Mouse (Mus musculus) cerebellum, adult 18-20 months (tissue): ENCODE data around the gene Pcmt1.
"Not testable (repeated sequence)": the region's sequence is repeated elsewhere in the genome, so short reads cannot be mapped to it uniquely, and the experiment has no call there.

ENCODE experiments used
- DNase-seq, 2 experiments: peaks; one replicate each; pipeline ENCODE4 v3.0.0; 2021

Pcmt1 gene

DNA sequence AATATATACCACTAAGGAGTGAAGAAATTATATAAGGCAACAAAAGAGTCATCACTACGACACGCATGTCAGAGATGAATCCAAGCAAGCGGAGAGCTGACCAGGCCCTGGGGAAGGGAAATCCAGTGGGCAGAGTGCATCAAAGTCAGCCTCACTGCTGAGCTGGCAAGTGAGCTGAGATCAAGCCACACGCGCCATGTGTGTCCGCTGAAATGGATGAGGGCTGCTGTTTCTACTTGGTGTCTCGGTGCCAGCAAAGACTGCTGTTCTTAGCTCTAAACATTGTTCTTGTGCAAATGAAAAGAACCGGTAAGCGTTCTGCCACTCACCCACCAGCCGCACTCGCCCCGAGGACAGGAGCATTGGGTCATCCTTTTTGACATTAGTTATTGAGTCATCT lies 40.6 kb downstream of the Pcmt1 start:
- no peak for DNase-seq

DNA sequence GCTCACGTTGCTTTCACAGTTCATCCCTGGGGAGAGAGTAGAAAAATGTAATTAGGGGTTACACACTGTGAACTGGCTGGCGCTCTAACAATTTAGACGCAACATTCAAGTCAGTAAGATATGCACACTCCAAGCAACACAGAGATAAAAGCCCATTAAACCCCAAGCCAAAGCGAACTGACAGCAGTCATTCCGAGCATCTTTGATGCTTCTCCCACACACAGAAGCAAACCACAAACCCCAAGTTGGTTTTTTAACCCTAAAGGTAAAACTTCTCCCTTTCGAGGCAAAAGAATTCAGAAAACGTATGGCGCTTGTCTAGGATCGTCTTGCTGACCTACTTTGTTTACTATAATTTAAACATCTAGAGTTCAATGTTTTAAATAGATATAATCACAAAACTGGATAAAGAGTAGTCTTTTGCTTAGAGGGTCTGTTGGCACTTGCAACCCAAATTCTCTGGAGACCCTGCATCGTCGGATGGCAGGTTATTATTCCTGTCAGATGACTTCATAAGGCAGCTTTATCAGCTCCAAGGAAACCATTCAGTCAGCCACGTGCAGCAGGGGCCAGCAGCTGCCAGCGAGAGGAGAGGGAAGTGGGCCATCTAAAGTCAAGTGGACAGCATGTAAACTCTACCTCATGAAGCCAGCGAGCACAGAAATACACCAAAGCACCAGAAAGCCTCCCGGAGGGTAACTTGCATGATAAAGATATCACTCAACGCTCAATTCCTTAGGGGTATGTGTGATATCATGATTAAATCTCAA lies 49.8 kb downstream of the Pcmt1 start:
- DNase-seq: no peak

DNA sequence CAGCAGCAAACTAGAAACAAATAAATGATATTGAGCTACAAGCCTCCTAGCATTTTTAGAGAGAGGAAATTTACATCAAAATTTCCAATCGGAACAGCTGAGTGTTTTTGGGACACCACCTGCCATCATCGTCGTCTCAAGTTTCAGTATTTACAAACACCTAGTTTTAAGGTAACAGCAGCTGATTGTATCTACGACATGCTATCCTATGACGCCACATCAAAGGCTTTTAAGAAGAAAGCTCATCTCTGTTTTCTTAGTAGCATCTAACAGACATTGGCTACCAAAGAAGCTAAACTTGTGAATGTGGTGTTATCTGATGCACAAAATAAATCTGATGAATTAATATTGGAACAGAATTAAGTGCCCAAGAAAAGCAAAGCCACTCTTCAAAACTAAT lies 50.6 kb downstream of the Pcmt1 start:
- no peak for DNase-seq

DNA sequence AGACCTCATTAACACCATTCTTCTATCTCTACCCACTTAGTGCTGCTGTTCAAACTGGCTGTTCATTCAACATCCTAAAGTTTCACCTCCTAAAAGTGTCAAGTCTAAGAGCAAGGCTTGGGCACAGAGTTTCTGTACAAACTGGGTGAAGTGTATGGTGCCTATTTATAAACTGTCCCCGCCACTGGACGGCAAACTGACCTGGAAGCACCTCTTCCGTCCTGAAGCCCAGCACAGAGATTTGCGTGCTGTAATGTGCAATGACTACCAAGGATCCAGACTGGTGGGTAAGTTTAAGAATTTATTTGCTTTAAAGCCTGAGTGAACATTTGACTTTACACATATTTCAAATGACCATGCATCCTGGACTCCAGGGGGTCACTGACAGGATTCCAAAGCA lies 51.8 kb downstream of the Pcmt1 start:
- DNase-seq: no peak

DNA sequence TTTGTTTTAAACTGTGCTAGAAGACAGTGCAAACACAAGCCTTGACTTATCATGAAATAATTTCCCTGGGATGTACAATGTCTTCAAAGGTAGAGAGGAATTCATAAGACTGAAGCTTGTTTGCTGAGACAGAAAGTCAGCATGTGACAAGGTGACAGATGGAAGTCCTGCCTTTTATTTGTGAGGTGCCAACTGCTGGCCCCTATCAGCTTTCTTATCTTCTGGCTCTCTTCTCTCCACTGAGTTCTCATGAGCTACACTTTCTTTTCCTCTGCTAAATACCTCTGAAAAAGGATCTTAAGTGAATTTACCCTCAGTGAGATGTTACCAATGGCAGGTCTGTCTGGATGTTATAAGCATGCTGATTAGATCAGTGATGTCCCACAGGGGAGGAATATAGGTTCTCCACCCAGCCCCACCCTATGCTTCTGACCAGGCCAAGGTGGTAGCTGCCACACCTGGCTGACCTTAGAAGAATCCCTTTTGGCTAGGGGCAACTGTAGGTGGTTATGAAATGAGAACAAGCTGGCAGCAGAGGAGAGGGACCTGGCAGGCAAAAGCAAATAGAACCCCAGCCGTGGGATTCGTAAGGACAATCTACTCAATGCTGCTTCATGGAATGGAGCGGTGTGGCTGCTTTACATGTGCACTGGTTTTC lies 56.9 kb downstream of the Pcmt1 start:
- no peak for DNase-seq

DNA sequence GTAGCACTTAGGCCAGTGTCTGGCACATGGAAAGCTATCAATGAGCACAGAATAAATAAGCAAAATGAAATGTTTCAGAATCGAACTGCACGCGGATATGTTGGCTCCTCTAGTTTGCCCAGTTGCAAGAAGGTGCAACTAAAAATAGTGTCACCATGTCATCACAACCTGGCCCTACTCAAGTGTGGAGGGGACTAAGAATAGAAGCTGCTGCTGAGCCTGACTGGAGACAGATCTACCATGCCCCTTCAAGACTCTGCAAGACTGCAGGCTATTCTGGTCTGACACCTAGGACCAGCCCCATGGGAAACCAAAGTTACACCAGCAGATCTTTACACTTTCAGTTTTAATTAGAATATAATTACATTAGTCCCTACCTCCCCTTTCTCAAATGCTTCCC lies 58.6 kb downstream of the Pcmt1 start:
- DNase-seq: no peak

DNA sequence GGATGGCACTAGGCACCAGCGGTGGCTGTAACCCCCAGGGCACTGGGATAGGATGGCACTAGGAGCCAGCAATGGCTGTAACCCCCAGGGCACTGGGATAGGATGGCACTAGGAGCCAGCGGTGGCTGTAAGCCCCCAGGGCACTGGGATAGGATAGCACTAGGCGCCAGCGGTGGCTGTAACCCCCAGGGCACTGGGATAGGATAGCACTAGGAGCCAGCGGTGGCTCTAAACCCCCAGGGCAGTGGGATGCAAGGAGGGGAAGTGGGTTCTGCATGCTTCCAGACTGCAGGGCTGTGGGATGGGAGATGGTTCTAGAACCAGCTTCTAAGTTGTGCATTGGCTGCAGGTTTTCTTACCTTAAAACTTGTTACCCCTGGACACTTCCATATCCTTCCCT lies 60.2 kb downstream of the Pcmt1 start:
- DNase-seq: no peak

DNA sequence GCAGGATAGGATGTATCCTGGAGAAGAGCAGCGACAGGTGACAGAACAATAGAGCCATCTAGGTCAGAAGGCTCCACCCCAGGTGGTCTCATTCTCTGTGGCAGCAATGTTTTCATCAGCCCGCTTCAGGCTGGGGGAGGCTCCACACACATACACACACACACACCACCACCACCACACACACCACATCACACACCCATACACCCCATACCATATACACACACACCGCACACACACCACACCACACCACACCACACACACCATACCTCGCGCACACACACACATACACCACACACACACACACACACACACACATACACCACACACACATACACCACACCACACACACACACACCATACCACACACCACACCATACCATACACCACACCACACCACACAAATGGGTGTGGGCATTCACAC lies 61.1 kb downstream of the Pcmt1 start:
- no peak for DNase-seq

DNA sequence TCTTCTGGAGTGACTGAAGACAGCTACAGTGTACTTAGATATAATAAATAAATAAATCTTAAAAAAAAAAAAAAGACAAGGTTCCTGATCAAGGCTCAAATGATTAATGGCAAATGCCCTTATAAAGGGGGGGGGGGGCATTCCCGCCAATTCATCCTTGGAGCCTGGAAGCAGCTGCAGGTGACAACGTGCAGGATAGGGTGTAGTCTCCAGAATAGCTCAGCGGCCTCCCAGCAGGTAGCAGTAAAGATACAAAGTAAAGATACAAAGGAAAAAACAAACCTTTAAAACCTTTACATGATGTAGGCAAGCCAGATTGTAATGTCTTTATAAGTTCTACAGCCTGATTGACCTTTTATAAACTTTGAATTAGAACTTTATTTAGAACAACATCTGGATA lies 63.4 kb downstream of the Pcmt1 start:
- DNase-seq: not testable (repeated sequence)

DNA sequence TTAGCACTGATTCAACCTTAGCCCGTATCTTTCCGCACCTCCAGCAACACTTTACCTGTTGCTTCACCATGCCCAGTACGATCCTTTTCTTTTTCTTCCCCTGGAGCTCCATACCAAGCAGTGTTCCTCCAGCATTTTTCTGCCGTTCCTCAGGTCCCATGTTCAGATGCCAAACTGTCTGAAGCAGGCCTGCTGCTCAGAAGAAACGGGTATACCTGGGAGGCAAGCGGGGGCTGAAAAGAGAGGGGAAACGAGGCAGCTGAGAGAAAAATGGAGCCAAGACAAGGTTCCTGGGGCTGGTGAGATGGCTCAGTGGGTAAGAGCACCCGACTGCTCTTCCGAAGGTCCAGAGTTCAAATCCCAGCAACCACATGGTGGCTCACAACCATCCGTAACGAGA lies 63.8 kb downstream of the Pcmt1 start:
- not testable (repeated sequence) for DNase-seq

DNA sequence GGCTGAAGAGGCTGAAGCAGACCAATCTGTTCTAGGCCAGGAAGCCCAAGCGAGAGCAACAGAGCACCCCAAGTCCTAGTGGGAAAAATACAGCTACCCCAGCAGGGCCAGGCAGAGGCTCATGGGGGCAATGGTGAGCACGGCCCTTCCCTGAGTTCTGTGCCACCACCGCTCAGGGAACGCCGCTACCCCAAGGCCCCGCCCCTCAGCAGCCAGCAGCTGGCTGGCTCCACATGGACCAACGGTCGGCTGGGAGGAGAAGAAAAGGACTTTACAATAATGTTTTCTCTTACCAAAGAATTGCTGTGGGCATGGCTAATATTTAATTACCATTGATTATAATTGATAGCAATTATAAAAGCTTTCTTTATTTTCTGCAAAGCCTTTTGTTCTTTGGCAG lies 66.1 kb downstream of the Pcmt1 start:
- no peak for DNase-seq

DNA sequence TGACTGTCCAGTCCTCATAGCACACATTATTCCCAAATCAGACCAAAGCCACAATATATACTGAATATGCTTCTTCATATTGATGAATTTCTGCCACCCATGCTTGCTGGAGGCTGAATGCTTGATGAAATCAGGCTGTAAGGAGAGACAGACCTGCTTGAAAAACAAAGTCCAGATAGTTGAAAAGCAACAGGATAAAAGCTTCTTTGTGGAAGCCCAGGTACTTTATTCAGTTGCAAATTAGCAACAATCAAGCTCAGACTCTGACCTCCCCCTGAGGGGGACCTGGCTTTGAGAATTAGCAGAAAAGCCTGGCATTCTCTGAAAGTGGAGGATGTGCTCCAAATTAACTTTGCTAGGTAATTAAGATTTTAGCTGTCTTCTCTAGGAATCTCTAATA lies 68.7 kb downstream of the Pcmt1 start:
- not testable (repeated sequence) for DNase-seq

DNA sequence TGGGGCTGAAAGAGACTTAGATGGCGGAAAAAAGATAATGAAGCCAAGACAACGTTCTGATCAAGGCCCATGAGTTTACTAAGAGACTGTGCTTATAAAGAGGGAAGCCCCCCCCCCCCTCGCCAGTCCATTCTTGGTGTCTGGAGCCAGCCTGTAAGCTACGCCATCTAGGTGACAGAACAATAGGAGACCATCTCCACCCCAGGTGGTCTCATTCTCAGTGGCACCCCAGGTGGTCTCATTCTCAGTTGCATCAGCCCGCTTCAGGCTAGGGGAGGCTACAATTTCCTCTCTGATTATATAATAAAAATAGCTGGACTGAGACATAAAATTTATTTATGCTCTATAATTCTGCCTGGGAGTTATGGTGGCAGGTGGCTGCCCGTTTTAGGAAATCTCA lies 69.3 kb downstream of the Pcmt1 start:
- DNase-seq: no peak

DNA sequence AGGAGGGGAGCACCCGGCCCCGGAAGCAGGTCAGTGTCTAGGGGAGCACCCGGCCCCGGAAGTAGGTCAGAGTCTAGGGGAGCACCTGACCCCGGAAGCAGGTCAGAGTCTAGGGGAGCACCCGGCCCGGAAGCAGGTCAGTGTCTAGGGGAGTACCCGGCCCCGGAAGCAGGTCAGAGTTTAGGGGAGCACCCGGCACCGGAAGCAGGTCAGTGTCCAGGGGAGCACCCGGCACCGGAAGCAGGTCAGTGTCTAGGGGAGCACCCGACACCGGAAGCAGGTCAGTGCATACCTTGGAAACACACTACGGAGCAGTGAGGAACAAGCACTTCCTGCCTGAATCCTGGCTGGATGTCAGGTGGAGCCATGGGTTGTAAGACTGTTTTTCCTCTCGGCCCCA lies 72.3 kb downstream of the Pcmt1 start:
- DNase-seq: no peak

DNA sequence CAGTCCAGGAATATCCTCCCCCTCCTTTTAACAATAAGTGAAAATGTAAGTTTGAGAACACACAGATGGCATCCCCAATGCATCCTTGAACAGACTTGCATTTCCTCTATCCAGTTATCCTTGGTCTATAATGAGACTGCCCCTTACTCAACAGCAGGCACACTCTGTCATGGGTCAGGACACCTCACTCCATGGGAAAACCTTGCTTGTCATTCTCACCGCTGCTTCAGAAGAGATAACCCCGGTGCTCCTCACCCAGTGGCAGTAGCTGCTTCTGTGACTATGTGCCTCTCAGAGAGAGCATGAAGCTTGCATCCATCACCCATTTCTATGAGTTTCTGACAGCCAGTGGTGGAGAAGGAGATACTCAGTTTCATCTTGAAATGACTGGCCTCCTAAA lies 74.5 kb downstream of the Pcmt1 start:
- DNase-seq: no peak

DNA sequence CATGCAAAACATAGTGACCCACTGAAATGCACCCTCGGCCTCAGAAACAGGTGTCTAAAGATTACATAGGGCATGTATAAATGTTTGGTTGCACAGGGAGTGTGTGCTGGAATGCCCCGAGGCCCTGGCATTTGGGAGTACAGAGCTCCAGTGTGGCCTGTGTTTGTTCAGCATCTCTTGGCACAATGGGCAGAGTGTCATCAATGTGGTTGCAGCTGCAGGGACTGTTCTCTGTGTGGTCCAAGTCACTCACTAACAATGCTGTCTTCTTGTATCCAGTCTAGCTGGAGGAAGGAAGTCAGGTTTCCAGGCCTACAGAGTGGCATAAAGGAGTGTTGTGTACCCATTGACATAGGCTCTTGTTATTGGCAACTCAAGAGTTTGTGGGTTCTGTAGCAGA lies 75.8 kb downstream of the Pcmt1 start:
- no peak for DNase-seq

DNA sequence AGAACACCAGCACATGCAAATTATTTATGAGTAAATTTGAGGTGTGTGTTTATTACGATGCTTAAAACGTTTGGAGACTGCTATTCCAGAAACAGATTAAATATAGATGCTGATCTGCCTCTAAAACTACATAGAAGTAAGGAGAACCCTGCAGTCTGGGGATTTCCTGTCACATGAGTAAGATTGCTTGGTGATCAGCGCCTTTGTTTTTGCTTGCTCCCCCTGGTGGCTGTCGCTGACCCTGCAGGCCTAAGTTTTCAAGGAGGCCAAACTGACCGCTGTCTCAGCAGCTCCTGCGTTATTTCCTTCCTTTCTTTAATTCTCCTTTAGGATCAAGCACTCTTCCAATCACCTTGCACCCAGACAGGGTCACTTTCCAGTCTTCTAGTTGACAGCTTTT lies 80.3 kb downstream of the Pcmt1 start:
- peak; percentile 70 to 82 for DNase-seq

DNA sequence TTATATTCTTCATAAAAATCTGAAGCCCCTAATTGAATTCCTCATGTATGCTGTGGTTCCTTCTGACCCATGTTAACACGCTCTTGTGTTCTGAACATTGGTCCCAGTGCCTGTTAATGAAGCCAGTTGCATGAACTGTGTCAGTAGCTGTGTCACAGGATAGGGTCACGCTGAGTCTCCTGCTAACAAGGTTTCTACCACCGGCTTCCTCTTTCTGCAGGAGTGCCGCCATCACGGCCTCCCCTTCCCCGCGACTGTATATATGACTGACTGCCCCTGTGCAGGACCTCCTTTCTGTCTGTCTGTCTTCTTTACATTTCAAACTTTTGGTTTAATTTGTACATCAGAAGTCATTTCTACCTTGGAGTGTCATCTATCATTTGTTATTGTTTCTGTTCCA lies 82.8 kb downstream of the Pcmt1 start:
- no peak for DNase-seq

DNA sequence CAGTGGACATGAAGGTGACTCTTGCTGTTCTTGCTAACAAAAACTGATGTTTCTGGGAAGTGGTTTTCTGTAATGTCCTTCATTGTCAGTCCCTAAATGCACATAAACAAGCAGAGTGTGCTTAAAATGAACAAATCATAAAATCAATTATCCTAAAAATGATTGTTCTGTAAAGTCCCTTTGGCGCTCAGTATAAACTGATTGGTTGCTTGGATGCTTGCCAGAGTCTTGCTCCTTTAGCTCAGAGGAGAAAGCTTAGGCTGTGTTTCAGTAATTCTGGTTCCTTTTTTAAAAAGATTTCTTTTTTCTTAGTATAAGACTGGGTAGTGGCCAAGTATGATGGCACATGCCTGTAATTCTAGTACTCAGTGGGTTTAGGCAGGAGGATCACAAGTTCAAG lies 84.7 kb downstream of the Pcmt1 start:
- DNase-seq: no peak

DNA sequence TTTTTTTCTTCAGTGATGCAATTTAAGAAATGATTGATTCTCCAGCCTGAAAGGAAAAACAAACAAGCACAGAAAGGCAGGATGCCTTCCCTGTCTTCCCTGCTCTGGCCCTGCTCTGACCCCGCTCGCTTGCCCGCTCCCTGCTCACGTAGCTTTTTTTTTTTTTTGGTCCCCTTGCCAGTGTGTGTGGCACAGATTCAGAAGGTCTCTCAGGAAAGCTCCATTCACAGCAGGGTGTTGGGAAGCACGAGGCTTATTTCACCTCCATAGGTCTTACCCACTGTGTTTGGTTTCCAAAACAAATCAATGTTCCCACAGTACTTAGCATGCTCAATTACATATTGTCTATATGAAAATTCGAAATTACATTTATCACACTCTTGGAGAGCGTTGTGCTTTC lies 86.1 kb downstream of the Pcmt1 start:
- peak in 1 of 2 experiments; percentile 33 for DNase-seq

DNA sequence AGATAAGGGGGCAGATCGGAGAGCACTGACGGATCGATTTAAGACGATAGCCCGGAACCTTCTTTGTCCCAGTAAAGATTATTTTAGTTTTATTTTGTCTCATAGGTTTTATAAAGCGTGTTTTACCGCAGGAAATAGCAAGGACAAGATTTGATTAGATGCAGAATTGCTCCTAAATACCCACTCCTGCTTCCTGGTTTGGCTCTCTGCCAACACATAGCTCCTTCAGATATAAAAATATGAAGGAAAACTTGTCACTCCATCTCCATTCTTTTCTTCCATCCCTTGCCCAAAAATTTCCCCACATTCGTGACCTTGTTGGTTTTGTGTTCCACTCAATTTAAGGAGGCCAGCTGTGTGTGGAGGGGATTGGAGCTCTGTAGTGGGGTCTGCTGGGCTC lies 90.1 kb downstream of the Pcmt1 start:
- no peak for DNase-seq

DNA sequence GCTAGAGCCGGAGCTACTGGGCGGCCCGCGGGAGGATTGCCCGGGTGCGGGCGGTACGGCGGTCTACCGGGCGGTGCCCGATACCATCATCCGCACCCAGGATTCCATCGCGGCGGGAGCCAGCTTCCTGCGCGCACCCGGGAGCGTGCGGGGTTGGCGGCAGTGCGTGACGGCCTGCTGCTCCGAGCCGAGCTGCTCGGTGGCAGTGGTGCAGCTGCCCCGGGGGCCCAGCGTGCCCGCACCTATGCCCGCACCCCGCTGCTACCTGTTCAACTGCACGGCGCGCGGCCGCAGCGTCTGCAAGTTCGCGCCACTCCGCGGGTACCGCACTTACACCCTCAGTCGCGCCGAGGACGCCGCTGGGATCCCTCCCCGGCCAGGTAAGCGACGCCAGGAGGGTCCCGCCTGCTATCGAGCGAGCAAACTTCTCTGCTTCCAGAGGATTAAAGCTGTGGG lies 90.7 kb downstream of the Pcmt1 start:
- no peak for DNase-seq

DNA sequence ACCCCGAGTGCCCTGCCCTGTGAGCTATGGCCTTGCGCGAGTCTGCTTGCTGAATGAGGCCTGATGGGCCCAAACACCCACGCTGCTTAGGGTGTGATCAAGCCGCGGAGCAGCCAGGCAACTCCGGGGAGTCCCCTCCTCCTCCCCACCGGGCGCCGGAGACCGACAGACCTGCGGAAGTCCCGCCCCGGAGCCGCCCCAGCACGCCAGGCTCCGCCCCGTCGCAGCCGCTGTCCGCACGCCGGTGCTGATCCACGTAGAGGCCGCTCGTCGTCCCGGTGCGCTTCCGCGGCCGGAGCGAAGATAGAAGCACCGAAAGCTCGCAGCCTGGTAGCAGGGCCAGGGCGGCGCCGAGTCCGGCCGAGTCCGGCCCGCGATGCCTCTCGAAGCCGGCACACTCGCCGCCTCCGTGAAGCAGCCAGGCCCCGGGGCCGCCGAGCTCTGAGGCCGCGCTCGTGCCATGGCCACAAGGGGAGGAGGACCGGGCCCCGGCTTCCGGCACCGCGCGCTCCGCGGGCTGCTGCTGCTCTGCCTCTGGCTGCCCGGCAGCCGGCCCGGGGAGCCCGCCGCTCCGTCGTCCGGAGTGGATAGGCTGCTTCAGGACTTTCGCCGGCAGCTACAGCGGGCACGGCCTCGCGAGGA lies 91.2 kb downstream of the Pcmt1 start, which contains the start of gene Lrp11:
Lrp11 (plus strand) TSS at position 209 of the 642 bp plus-strand sequence.
- peak; percentile 92 to 94 for DNase-seq

DNA sequence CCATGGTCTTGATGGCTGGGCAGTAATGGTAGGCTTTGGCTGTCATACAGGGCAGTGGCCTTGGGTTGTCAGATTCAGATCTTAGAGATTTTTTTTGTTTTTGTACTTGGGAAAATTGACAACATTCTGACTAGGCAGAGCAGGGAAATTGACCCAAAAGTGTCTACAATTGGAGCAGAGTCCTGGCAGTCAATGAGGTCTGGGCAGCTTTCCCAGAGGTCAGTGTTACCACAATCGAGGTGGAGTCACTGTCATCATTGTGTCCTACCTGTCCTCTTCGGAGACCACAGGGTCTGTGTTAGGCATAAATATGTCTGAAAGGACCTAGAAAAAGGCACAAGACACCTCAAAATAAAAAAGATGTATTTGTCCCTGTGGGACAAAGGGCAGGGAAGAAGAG lies 94.2 kb downstream of the Pcmt1 start:
- DNase-seq: peak in 1 of 2 experiments; percentile 26
